Mouse (Mus musculus) adrenal gland, postnatal 14 days (tissue): ENCODE measurements around the gene Taf5. TPM values are rescaled to one million over a fixed set of nuclear protein-coding genes. Genes with fewer than 3 reads are reported as not detected.

ENCODE experiments used
- DNase-seq: peaks from one replicate; pipeline ENCODE4 v3.0.0; 2021; ENCODE audit warnings: mixed read lengths
- total RNA-seq: library from RNA; stranded (reverse); gene quantifications from 2 replicates; pipeline ENCODE4 v1.2.3, GENCODE M21; 2021

Gene Taf5
- total RNA-seq, 1 experiment from 2014 or later: 4.3 TPM

DNA sequence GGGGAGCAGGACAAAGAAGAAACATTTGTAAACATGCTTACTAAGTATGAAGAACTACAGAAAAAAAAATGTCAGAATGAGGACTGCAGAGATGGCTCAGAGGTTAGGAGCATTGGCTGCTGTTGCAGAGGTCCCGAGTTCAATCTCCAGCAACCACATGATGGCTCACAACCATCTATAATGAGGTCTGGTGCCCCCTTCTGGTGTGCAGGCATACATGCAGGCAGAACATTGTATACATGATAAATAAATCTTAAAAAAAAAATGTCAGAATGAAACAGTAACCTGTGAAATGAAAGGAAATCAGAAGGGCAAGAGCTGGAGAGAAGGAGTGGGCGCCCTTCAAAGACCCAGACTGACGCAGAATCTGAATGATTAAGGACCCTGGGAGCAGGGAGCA lies 1.7 kb upstream of the Taf5 start:
- DNase-seq: no peak

DNA sequence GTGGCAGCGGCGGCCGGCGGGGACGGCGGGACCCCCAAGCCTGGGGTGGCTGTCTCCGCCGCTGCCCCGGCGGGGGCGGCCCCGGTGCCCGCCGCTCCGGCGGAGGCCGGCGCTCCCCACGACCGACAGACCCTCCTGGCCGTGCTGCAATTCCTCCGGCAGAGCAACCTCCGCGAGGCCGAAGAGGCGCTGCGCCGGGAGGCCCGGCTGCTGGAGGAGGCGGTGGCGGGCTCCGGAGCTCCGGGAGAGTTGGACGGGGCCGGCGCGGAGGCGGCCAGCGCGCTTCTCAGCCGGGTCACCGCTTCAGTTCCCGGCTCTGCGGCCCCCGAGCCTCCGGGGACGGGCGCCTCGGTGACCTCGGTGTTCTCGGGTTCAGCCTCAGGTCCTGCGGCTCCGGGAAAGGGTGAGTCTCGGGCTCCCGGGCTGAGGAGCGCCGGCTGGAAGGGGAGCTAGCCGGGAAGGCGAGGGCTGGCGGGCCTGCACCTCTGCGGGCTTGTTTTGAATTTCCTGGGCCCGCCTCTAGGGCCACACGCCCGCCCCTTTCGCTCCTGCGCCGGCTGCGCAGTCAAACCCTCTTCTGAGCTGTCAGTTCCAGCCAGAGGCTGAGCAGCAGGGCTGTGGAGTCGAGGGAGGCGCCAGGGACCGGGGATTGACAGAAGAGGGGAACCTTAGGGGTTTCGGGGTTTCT lies 522 bp downstream of the Taf5 start:
- DNase-seq: peak; percentile 93

DNA sequence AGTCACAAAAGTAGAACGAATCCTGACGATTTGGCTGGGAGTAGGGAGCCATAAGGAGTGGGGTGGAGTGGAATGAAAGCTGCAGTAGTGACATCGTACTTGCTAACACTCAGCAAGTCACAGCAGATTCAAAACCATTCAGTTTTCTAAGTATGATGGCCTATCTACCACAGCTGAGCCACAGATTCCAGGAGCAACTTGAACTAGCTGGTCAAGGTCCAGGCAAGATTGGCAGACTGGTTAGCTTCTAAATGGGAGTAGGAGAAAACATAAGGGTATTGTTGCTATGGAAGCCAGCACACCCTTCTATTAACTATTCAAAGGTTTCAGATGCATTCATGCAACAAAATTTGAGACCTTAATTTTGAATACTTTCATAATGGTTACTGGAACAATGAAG lies 20.7 kb downstream of the Taf5 start:
- DNase-seq: peak; percentile 17

DNA sequence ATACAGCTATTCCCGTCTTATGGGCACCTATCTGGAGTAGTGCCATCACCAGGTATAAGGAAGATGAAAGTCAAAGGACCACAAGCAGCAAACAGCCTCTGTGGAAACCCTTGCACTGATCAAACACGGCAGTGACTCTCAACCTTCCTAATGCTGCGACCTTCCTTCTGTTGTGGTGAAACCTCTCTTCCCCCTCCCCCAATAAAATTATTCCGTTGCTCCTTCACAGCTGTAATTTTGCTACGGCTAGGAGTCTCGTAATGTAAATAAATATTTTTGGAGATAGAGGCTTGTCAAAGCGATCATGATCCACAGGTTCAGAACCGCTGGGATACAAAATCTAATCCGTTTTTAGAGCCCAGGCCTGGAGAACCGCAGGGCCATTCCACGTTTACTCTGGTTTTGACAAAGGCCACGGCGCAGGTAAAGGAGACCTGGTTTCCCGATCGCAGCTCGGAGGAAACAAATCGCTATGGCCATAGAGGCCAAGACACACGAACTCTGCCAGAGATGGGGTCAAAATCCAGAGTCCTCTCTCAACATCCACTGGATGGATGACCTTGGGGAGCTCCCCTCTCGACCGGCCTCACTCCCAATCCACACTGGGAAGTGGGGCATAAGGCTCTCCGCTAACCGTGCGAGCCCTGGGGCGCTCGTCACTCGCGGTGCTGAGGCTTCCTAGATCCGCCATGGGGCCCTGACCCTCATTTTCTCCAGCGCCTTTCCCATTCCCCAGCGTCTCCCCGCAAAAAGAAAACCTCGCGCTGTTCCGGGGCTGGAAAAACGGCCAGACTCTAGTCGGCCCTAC lies 22.4 kb downstream of the Taf5 start:
- DNase-seq: peak; percentile 50

DNA sequence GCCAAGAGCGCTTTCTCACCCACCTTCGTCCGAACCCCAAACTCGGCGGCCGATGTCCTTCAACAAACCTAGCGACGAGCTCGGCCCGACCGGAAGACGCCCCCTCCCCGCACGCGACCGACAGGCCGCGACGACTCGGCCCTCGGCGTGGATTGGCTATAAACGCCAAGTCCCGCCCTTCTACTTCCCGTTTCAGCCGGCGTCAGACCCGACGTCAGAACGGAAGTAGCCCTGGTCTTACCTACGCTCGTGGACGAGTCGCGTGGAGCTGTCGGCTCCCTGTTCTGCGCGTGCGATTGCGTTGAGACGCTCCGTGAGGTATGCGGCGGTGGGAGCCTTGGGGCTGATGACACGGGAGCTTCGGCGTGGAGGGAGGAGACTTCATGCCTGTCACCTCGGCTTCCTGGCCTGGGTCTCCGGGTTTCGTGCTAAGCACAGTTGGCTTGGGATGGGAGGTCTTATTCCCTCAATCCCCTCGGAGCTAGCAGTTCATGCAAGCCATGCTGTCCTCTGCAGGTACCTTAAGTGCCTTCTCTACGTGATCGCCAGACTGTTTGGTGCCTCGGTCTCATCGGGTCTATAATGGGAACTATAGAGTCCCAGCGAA lies 23.1 kb downstream of the Taf5 start, which contains the start of the genes Usmg5 and Pdcd11:
Gene Usmg5, minus strand, starts transcription at position 98 of the 607 bp plus-strand sequence.
Gene Pdcd11, plus strand, starts transcription at position 219 of the 607 bp plus-strand sequence.
- peak; percentile 98 for DNase-seq

DNA sequence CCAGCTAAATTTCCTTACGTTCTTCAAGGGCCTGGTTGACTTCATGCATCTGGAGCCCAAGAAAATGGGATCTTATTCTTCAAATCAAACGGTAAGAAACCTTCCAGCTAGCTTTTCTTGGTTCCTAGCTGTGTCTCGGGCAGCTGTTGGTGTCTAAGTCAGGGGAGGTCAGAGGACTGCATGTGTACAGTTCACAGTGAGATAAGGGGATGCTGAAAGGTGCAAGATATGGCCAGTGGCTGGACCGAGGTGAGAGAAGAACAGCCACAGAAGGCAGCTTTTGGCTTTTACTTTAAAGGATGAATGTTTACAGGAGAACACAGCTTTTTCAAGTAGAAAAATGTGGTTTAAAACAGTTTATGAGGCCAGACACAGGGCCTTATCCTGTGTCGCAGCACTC lies 33.5 kb downstream of the Taf5 start:
- no peak for DNase-seq

DNA sequence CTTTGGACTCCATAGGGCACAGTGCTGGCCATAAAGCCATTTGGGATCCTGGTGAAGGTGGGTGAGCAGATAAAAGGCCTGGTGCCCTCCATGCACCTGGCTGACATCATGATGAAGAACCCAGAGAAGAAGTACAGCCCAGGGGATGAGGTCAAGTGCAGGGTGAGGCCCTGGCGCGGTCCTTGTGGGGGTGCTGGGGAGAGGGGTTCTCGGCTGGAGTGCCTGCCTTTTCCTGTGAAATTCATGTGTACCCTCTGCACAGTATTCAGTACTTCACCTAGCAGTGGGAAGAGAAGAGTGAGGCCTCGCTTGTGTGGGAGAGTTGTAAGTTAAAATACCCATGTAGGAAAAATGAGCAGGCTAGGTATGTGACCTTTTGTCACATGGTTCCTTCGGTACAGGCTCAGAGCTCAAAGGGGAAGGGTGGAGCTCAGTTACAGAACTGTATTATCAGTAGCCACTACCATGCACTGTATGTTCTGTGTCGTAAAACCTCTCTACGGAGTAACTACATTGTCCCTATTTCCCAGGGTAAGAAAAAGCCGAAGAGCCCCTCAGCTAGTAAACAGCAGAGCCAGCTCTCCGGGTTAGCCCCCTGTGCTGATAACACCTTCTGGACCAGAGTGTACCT lies 37.2 kb downstream of the Taf5 start:
- DNase-seq: no peak

DNA sequence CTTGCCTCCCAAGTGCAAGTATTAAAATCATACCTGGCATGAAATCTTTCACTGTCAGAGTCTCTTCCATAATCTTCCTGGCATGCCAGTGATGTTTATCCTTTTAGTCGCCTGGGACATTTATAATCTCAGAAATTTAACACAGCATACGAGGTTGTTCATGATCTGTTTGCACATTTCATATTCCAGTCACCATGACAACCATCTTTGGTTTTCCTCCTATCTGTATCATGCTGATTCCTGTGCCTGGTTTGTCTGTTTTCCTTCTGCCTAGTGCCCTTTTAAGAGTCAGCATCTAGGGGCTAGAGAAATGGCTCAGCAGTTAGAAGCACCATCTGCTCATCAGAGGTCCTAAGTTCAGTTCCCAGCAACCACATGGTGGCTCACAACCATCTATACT lies 51.1 kb downstream of the Taf5 start:
- DNase-seq: no peak

DNA sequence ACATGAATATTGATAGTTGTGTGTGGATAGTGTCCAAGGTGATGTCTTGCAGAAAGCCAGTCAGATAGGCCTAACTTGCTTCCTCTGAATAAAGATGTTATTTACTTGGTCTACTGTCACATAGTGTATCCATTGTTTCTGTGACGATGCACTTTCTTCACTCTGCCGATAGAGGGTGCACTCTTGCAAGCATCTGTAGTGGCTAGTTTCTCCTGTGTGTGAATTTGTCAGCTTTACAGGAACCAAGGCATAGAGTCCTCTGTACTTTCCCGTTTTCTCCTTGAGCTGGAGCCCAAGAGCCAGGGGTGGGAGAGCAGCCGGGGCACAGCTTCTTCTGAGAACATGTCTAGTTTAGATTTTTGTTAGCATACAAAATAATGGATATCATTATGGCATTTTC lies 53.5 kb downstream of the Taf5 start:
- DNase-seq: no peak

DNA sequence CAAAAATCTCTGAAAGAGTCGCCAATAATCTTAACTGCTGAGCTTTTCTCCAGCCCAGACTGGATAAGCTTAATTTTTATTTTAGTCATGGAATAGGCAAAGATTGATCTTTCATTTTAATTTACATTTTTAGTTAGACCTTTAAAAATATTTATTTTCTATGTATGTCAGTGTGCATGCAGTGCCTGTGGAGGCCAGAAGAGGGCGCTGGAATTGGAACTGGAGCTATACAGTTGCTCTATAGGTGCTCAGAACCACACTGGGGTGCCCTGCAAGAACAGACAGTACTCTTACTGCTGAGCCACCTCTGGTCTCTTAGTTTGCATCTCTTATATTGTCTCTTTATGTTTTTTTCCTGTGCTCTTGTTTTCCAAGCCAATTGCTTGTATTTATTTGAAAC lies 55.3 kb downstream of the Taf5 start:
- peak; percentile 34 for DNase-seq

DNA sequence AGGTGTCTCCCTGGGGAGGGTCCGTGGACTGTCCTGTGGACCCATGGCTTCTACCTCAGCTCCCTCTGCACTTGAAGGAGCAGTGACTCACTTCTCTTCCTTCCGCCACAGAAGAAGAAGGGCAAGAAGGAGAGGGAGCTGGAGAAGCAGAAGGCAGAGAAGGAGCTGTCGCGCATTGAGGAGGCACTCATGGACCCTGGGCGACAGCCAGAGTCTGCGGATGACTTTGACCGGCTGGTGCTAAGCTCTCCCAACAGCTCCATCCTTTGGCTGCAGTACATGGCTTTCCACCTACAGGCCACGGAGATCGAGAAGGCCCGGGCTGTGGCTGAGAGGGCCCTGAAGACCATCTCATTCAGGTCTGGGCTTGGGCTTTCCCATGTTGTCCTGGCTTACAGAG lies 60.6 kb downstream of the Taf5 start:
- DNase-seq: no peak

DNA sequence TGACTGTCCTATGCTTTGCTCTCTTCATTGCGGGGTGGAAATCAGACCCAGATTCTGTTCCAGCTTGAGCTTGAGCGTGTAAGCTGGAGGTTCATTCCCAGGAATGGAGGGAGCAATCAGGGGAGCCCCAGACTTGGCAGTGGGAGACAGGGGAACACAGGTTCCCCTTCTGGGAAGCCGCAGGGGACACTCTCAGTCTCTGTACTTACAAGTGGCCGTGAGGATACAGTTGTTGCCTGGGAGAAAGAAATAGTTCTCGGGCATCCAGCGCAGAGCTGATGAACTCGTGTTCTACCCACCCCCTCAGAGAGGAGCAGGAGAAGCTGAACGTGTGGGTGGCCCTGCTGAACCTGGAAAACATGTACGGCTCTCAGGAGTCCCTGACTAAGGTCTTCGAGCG lies 61.3 kb downstream of the Taf5 start:
- DNase-seq: no peak

DNA sequence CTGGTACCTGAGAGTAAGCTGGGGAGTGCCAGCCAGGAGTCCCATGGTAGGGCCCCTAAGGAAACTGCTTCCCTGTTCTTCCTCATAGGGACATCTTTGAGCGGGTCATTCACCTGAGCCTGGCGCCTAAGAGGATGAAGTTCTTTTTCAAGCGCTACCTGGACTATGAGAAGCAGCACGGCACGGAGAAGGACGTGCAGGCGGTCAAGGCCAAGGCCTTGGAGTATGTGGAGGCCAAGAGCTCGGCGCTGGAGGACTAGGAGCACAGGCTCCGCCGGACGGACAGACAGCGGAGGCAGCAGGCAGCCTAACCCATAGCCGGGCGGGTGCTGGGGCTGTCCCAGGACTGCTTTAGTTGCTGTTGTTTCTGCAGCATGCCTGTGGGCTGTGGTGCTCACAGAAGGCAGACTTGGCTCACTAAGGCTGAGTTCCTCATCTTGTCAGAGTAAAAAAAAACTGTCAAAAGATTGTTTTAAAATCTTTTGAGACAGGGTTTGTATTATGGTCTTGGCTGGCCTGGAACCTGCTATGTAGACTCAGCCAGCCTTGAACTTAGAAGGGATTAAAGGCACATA lies 63.1 kb downstream of the Taf5 start:
- peak; percentile 30 for DNase-seq

Other genes with a start within 250 kb of the Taf5 start
- gene Ina, start 53.0 kb upstream of the Taf5 start, total RNA-seq: 7.5 and 9.6 TPM in 2 replicates
- gene Nt5c2, start 52.6 kb upstream of the Taf5 start, total RNA-seq: 79.8 and 82.3 TPM in 2 replicates
- gene Pcgf6, start 16.8 kb upstream of the Taf5 start, total RNA-seq: 8.4 and 9.4 TPM in 2 replicates
- 939 and 985 TPM in 2 replicates for gene Usmg5, start 22.9 kb downstream of the Taf5 start, total RNA-seq
- 23.4 and 24.5 TPM in 2 replicates for gene Pdcd11, start 23.0 kb downstream of the Taf5 start, total RNA-seq
- gene Calhm2, start 70.5 kb downstream of the Taf5 start, total RNA-seq: 4.4 and 5.4 TPM in 2 replicates
- not detected in 2 replicates for gene Calhm1, start 76.5 kb downstream of the Taf5 start, total RNA-seq
- gene Calhm3, start 90.0 kb downstream of the Taf5 start, total RNA-seq: not detected in 2 replicates
- 15.3 and 16.0 TPM in 2 replicates for gene Neurl1a, start 111.1 kb downstream of the Taf5 start, total RNA-seq